Comparison of ENCODE assay signal across 8 mouse cellular contexts in the genomic region with DNA sequence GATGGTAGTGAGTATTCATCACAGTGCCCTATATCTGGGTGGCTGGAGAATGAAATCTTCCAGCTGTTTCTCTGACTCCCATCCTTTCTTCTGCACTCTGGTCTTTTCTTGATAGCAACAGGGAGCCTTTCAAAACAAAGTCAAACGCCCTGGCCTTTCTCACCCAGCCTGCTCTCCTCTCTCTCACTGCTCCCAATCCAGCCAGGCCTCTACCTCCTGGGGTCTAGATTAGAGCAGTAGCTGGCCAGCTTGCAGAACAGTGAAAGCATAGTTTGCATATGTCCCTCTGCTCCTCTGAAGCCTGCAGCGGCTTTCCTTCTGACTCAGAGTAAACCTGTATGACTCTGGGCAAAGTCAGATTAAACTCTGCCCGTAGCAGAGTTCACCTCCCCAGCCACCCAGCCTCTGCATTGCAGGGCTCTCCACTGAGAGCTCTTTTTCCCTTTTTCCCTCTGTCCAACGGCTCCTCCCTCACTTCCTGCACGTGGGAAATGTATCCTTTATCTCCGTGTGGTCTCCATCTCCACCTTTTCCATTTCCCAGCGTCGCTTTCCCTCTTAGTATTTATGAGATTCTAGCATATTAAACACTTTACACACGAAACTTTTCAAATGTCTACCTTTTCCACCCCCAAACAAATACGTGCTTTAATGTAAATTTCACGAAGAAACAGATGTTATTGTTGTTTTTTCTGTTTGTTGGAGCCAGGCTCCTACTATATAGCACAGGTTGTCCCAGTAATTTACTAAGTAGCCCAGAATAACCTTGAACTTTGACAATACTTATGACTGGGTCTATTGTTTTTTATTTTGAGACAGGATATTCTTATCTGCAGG. TPM values are rescaled to one million over a fixed set of nuclear protein-coding genes. Genes with fewer than 3 reads are reported as not detected.
DNase-seq lines count a peak whose midpoint lies in the region; ATAC-seq lines count a peak whose summit lies in the region.

A gene (plus strand): TSS at position 786 of the 836 bp plus-strand sequence.

- H3K9ac ChIP-seq in kidney, embryonic 15.5 days = peak within 1 kb of the TSS; percentile 32; the same call in 1 of the 2 replicates
- no peak within 1 kb of the TSS for H3K9ac ChIP-seq in midbrain, embryonic 13.5 days (replicated peaks)

- no peaks in the 10 kb centered on the region for H3K36me3 ChIP-seq in kidney, embryonic 15.5 days
- no peaks in the 10 kb centered on the region for H3K36me3 ChIP-seq in midbrain, embryonic 13.5 days

- no peak for ATAC-seq in kidney, embryonic 15.5 days (replicated peaks; ENCODE audit: low FRiP score)
- no peak for ATAC-seq in activated CD4-positive, CD25-positive, alpha-beta regulatory T cell, adult 4 months
- no peak for ATAC-seq in midbrain, embryonic 13.5 days
- ATAC-seq in cerebellum, adult (ENCODE audit: insufficient number of reproducible peaks, low FRiP score, low TSS enrichment) = no peak

- H3K4me2 ChIP-seq in kidney, embryonic 15.5 days = peak within 1 kb of the TSS; percentile 67
- H3K4me2 ChIP-seq in midbrain, embryonic 13.5 days (replicated peaks) = peak within 1 kb of the TSS; percentile 53

- DNase-seq in kidney, adult 11 months = no peak
- peak; percentile 94 for DNase-seq in heart, adult 11 months
- no peak for DNase-seq in large intestine, adult 2 months (ENCODE audit: low read depth, low spot score)
- DNase-seq in urinary bladder, adult 18-20 months (ENCODE audit: low spot score in 2 of 2) = no peak

- no peaks in the 10 kb centered on the region for H3K27me3 ChIP-seq in kidney, embryonic 15.5 days
- no peaks in the 10 kb centered on the region for H3K27me3 ChIP-seq in midbrain, embryonic 13.5 days

- peaks cover 18% of the 10 kb centered on the region for H3K4me1 ChIP-seq in kidney, embryonic 15.5 days
- H3K4me1 ChIP-seq in midbrain, embryonic 13.5 days (replicated peaks) = peaks cover 14% of the 10 kb centered on the region

- H3K27ac ChIP-seq in kidney, embryonic 15.5 days = peak within 1 kb of the TSS; percentile 90
- no peak within 1 kb of the TSS for H3K27ac ChIP-seq in midbrain, embryonic 13.5 days

- WGBS in kidney, embryonic 15.5 days = 38% methylated on average over 11 of the region's 11 CpGs
- WGBS in large intestine, adult 2 months = 47% methylated on average over 11 of the region's 11 CpGs
- 30% methylated on average over 11 of the region's 11 CpGs for WGBS in midbrain, embryonic 13.5 days

- peak within 1 kb of the TSS; percentile 94 for H3K4me3 ChIP-seq in kidney, embryonic 15.5 days (replicated peaks)
- H3K4me3 ChIP-seq in midbrain, embryonic 13.5 days (replicated peaks) = peak within 1 kb of the TSS; percentile 80

- 0 out of 2 replicates have a peak, but pooled peaks cover 2% of the 10 kb centered on the region for H3K9me3 ChIP-seq in kidney, embryonic 15.5 days (replicated peaks)
- H3K9me3 ChIP-seq in midbrain, embryonic 13.5 days = no peaks in the 10 kb centered on the region

RNA-seq across cellular contexts. Expression of the gene that starts here (rescaled TPM):
- 52.2 and 53.5 TPM in 2 replicates for polyA plus RNA-seq in kidney, embryonic 15.5 days (2015; fragmentation: Nextera tagmentation; extraction: Ambion mirVana)
- polyA plus RNA-seq in activated CD4-positive, CD25-positive, alpha-beta regulatory T cell, adult 4 months (2017; shearing (Covaris generic)) = 10 to 100 TPM; 51.9 to 53.0 TPM
- 22.0 and 24.2 TPM in 2 replicates for polyA plus RNA-seq in large intestine, adult 2 months (2012; rRNA removed)
- 36.0 and 40.0 TPM in 2 replicates for polyA plus RNA-seq in midbrain, embryonic 13.5 days (2015; fragmentation: Nextera tagmentation; extraction: Ambion mirVana)
